13 mouse cellular contexts compared by ENCODE assay signal in genomic region chr3:57604618-57605015, GRCm38 (mm10). TPM values are rescaled to one million over a fixed set of nuclear protein-coding genes. Genes with fewer than 3 reads are reported as not detected.
DNase-seq lines count a peak whose midpoint lies in the region; ATAC-seq and TF ChIP-seq lines count a peak whose summit lies in the region.
"Had no signal": no experiment of that assay in that cellular context is flagged by ENCODE, and none has a peak within 500 bp of the region (broad histone marks: within the 10 kb centered on the region; RNA-seq: fewer than 3 reads in every experiment).

No protein-coding gene starts in this region.

- no peak for ATAC-seq in erythroblast, adult 5-6 weeks (replicated peaks; ENCODE audit: low FRiP score, poor library complexity, severe bottlenecking)

- no peak overlapping the region for H3K4me3 ChIP-seq in gastrocnemius, adult 2 months

- intact Hi-C loops in gastrocnemius, adult 2 months (cut with DNase I) = no loop called here
- intact Hi-C loops in heart, postnatal 25 days (cut with DNase I) = loop anchor here (10.0 kb wide), 1 partner anchor 270 kb away; no protein-coding TSS in a partner anchor

- no peak for TF ChIP-seq CTCF in gastrocnemius, adult 2 months (IDR thresholded peaks at IDR 0.05)

- peak overlapping the region; percentile 69 for H3K27ac ChIP-seq in gastrocnemius, adult 2 months
- H3K27ac ChIP-seq: liver, embryonic 14.5 days had no signal

- DNase-seq in gastrocnemius, adult 2 months = no peak
- DNase-seq in gastrocnemius, postnatal 10 days = no peak
- DNase-seq in urinary bladder, postnatal 14 days (ENCODE audit: low spot score) = peak; percentile 10
- no peak for DNase-seq in urinary bladder, postnatal 10 days (ENCODE audit: low spot score)
- peak; percentile 22 for DNase-seq in heart, postnatal 25 days (ENCODE audit: low spot score)
- DNase-seq in thymus, postnatal 0 days (ENCODE audit: low spot score) = no peak
- no peak for DNase-seq in cerebellum, adult 8-10 months
- DNase-seq: B cell, adult 2 months; cerebellum, postnatal 36 days; spleen, adult 18-20 months had no signal

RNA-seq across cellular contexts. Expression of gene Wwtr1, which starts 28.9 kb away (rescaled TPM):
- total RNA-seq in gastrocnemius, adult 2 months (2021) = 10 to 100 TPM; 22.4 to 31.7 TPM
- total RNA-seq in gastrocnemius, postnatal 10 days (2021) = 10 to 100 TPM; 49.1 to 52.7 TPM
- total RNA-seq in heart, postnatal 25 days (2021) = 10 to 100 TPM; 57.9 to 61.6 TPM
- total RNA-seq in erythroblast, adult 5-6 weeks (2015; ENCODE audit: low replicate concordance) = not detected in 2 replicates
- total RNA-seq in erythroblast, adult 5-6 weeks (2017; ENCODE audit: low replicate concordance) = not detected in 2 replicates
- polyA plus RNA-seq in thymus, postnatal 0 days (2015; fragmentation: Nextera tagmentation; extraction: Ambion mirVana) = 3.4 and 3.6 TPM in 2 replicates
- total RNA-seq: MEL had no signal

RNA-seq across cellular contexts. Expression of gene Commd2, which starts 46.9 kb away (rescaled TPM):
- total RNA-seq in gastrocnemius, adult 2 months (2021) = 10 to 100 TPM; 10.4 to 12.1 TPM
- 10 to 100 TPM; 17.5 to 18.8 TPM for total RNA-seq in gastrocnemius, postnatal 10 days (2021)
- total RNA-seq in heart, postnatal 25 days (2021) = 10 to 100 TPM; 13.8 to 14.2 TPM
- total RNA-seq in erythroblast, adult 5-6 weeks (2015; ENCODE audit: low replicate concordance) = 7.3 and 9.2 TPM in 2 replicates
- total RNA-seq in erythroblast, adult 5-6 weeks (2017; ENCODE audit: low replicate concordance) = 2.2 and 8.5 TPM in 2 replicates
- 118 and 121 TPM in 2 replicates for polyA plus RNA-seq in thymus, postnatal 0 days (2015; fragmentation: Nextera tagmentation; extraction: Ambion mirVana)

Comparison
In these comparisons a context has a peak if more than half of its experiments do, and no peak if none do; other contexts are left out.
1. DNase-seq: peak in urinary bladder, postnatal 14 days (single experiment) and heart, postnatal 25 days (single experiment); none in gastrocnemius, adult 2 months (single experiment), gastrocnemius, postnatal 10 days (single experiment), urinary bladder, postnatal 10 days (single experiment), thymus, postnatal 0 days (single experiment) and cerebellum, adult 8-10 months (single experiment).
2. RNA of gene Wwtr1, which starts 28.9 kb away (total RNA-seq): 57.9 to 61.6 TPM in heart, postnatal 25 days, 49.1 to 52.7 TPM in gastrocnemius, postnatal 10 days and 22.4 to 31.7 TPM in gastrocnemius, adult 2 months; not detected in erythroblast, adult 5-6 weeks; every median in the first group is over 10 times any median in the second.